Mouse (Mus musculus): ENCODE measurements around the gene Nedd9.

Gene Nedd9

GRCm38 (mm10) chr13:41491522-41491921 lies 4.4 kb upstream of the Nedd9 start:
- no peak for DNase-seq

- DNase-seq = no peak
Measured at GRCm38 (mm10) chr13:41490282-41490681, 3.1 kb upstream of the Nedd9 start.

- no peak for DNase-seq
Measured at GRCm38 (mm10) chr13:41489705-41490275, 2.6 kb upstream of the Nedd9 start.

GRCm38 (mm10) chr13:41487409-41487743 lies 214 bp upstream of the Nedd9 start:
- no peak for DNase-seq

- no peak for DNase-seq
Measured at GRCm38 (mm10) chr13:41483966-41484365, 3.2 kb downstream of the Nedd9 start.

- DNase-seq = no peak
Measured at GRCm38 (mm10) chr13:41482408-41483011, 4.7 kb downstream of the Nedd9 start.

- DNase-seq = no peak
Measured at GRCm38 (mm10) chr13:41479737-41480435, 7.3 kb downstream of the Nedd9 start.

- no peak for DNase-seq
Measured at GRCm38 (mm10) chr13:41476216-41476615, 10.9 kb downstream of the Nedd9 start.

GRCm38 (mm10) chr13:41474365-41474764 lies 12.8 kb downstream of the Nedd9 start:
- DNase-seq = no peak

- no peak for DNase-seq
Measured at GRCm38 (mm10) chr13:41473504-41473903, 13.7 kb downstream of the Nedd9 start.

GRCm38 (mm10) chr13:41472878-41473424 lies 14.2 kb downstream of the Nedd9 start:
- DNase-seq = no peak

GRCm38 (mm10) chr13:41468277-41468676 lies 18.9 kb downstream of the Nedd9 start:
- no peak for DNase-seq

GRCm38 (mm10) chr13:41467036-41467435 lies 20.1 kb downstream of the Nedd9 start:
- DNase-seq = no peak

- no peak for DNase-seq
Measured at GRCm38 (mm10) chr13:41466616-41467015, 20.5 kb downstream of the Nedd9 start.

- no peak for DNase-seq
Measured at GRCm38 (mm10) chr13:41466191-41466590, 21.0 kb downstream of the Nedd9 start.

- DNase-seq = no peak
Measured at GRCm38 (mm10) chr13:41461418-41461817, 25.7 kb downstream of the Nedd9 start.

GRCm38 (mm10) chr13:41459683-41460286 lies 27.4 kb downstream of the Nedd9 start:
- DNase-seq = no peak

- DNase-seq = no peak
Measured at GRCm38 (mm10) chr13:41458709-41459108, 28.5 kb downstream of the Nedd9 start.

GRCm38 (mm10) chr13:41457798-41458390 lies 29.3 kb downstream of the Nedd9 start:
- no peak for DNase-seq

- no peak for DNase-seq
Measured at GRCm38 (mm10) chr13:41457030-41457797, 29.9 kb downstream of the Nedd9 start.

GRCm38 (mm10) chr13:41456292-41457029 lies 30.7 kb downstream of the Nedd9 start:
- no peak for DNase-seq
